Mouse (Mus musculus) thymus, adult 2 months (tissue): ENCODE measurements around the gene Pafah1b2. TPM values are rescaled to one million over a fixed set of nuclear protein-coding genes. Genes with fewer than 3 reads are reported as not detected.

ENCODE experiments used
- DNase-seq: peaks from one replicate; pipeline ENCODE4 v3.0.0; 2021
- H3K27ac ChIP-seq: fragments of 200-500 bp; 2 replicates; pipeline ENCODE4 v1.5.1; 2012; ENCODE audit warnings: low read length, control low read depth; ENCODE audit not compliant: control insufficient read depth, insufficient read depth
- H3K27me3 ChIP-seq: fragments of 200-500 bp; 2 replicates; pipeline ENCODE4 v1.6.1; 2012; ENCODE audit warnings: mild to moderate bottlenecking, low read length, moderate library complexity, mixed read lengths; ENCODE audit not compliant: control insufficient read depth, insufficient read depth
- H3K36me3 ChIP-seq: fragments of 200-500 bp; 2 replicates; pipeline ENCODE4 v1.6.1; 2012; ENCODE audit warnings: mild to moderate bottlenecking, low read length, moderate library complexity; ENCODE audit not compliant: control insufficient read depth, insufficient read depth
- H3K4me1 ChIP-seq: fragments of 200-500 bp; replicated peaks from 2 replicates; pipeline ENCODE4 v1.6.1; 2012; ENCODE audit warnings: low read length; ENCODE audit not compliant: control insufficient read depth, insufficient read depth
- H3K4me3 ChIP-seq: fragments of 200-500 bp; 2 replicates; pipeline ENCODE4 v1.5.1; 2012; ENCODE audit warnings: mild to moderate bottlenecking, low read length, control low read depth, moderate library complexity; ENCODE audit not compliant: control insufficient read depth, insufficient read depth
- CTCF ChIP-seq: fragments of 200-500 bp; IDR thresholded peaks from 2 replicates; pipeline ENCODE4 v1.5.1; 2012; ENCODE audit warnings: mild to moderate bottlenecking, control low read depth, low read length, moderate library complexity, borderline replicate concordance; ENCODE audit not compliant: control insufficient read depth, poor library complexity, insufficient read depth; ENCODE audit errors: extremely low read depth
- POLR2A ChIP-seq: fragments of 200-500 bp; IDR thresholded peaks from 2 replicates; pipeline ENCODE4 v1.6.1; 2012; ENCODE audit warnings: mild to moderate bottlenecking, low read length, control low read depth, moderate library complexity; ENCODE audit not compliant: control insufficient read depth, poor library complexity, insufficient read depth; ENCODE audit errors: extremely low read depth
- WGBS: fragments of 180-500 bp; shearing (Covaris S2); methylation state at CpG from one replicate; pipeline ENCODE4 v1.1.7; 2018; 5-methylcytosine and 5-hydroxymethylcytosine counted together
- polyA plus RNA-seq: library from polyadenylated mRNA; depleted of rRNA; stranded (reverse); fragments of >200 nt; gene quantifications from 2 replicates; pipeline ENCODE4 v1.2.3, GENCODE M21; 2012

Pafah1b2 gene
- polyA plus RNA-seq, 1 experiment, result 24.4 TPM

GRCm38 (mm10) chr9:45939794-45940193 is 72.7 kb downstream of the Pafah1b2 start:
- Histone ChIP-seq H3K27me3 (no peaks in the 10 kb centered on the region), H3K27ac (no peak overlapping the region), H3K36me3 (peaks cover 33% of the 10 kb centered on the region), H3K4me3 (no peak overlapping the region), H3K4me1 (peaks cover 15% of the 10 kb centered on the region)
- TF ChIP-seq CTCF (no peak), POLR2A (no peak)
- WGBS, result 93% methylated on average over 6 of the region's 6 CpGs
- no peak for DNase-seq

GRCm38 (mm10) chr9:45938952-45939637 is 73.4 kb downstream of the Pafah1b2 start:
- no peak for TF ChIP-seq CTCF
- TF ChIP-seq POLR2A, result no peak
- Histone ChIP-seq H3K4me1 (peaks cover 11% of the 10 kb centered on the region), H3K36me3 (peaks cover 33% of the 10 kb centered on the region), H3K27me3 (no peaks in the 10 kb centered on the region), H3K27ac (no peak overlapping the region), H3K4me3 (no peak overlapping the region)
- DNase-seq, result no peak
- WGBS, result 79% methylated on average over 15 of the region's 15 CpGs

- Histone ChIP-seq H3K27me3 (no peaks in the 10 kb centered on the region), H3K36me3 (peaks cover 28% of the 10 kb centered on the region), H3K4me1 (peaks cover 9% of the 10 kb centered on the region), H3K27ac (no peak overlapping the region), H3K4me3 (no peak overlapping the region)
- TF ChIP-seq POLR2A (no peak), CTCF (no peak)
- no peak for DNase-seq
- WGBS, result 94% methylated on average over 8 of the region's 8 CpGs
Observed at GRCm38 (mm10) chr9:45938088-45938487, 74.4 kb downstream of the Pafah1b2 start.

- Histone ChIP-seq H3K4me3 (no peak overlapping the region), H3K27ac (no peak overlapping the region), H3K36me3 (peaks cover 16% of the 10 kb centered on the region), H3K27me3 (no peaks in the 10 kb centered on the region), H3K4me1 (peaks cover 16% of the 10 kb centered on the region)
- TF ChIP-seq POLR2A (no peak), CTCF (no peak)
- 48% methylated on average over 3 of the region's 3 CpGs for WGBS
- DNase-seq, result peak; percentile 62
Observed at GRCm38 (mm10) chr9:45936883-45937282, 75.6 kb downstream of the Pafah1b2 start.

GRCm38 (mm10) chr9:45935628-45936210 is 76.8 kb downstream of the Pafah1b2 start, which contains the start of gene Tagln:
Gene Tagln (minus strand): TSS chr9:45936058.
- Histone ChIP-seq H3K27ac (no peak within 1 kb of the TSS), H3K27me3 (no peaks in the 10 kb centered on the region), H3K4me3 (no peak within 1 kb of the TSS), H3K36me3 (peaks cover 9% of the 10 kb centered on the region; the same call in 1 of the 2 replicates), H3K4me1 (peaks cover 16% of the 10 kb centered on the region)
- no peak for DNase-seq
- 81% methylated on average over 21 of the region's 21 CpGs for WGBS
- TF ChIP-seq POLR2A, result no peak
- no peak for TF ChIP-seq CTCF

- TF ChIP-seq POLR2A (no peak), CTCF (no peak)
- peaks cover 16% of the 10 kb centered on the region for H3K4me1 ChIP-seq
- no peak overlapping the region for H3K27ac ChIP-seq
- 55% methylated on average over 11 of the region's 11 CpGs for WGBS
- no peak for DNase-seq
- no peak overlapping the region for H3K4me3 ChIP-seq
- H3K27me3 ChIP-seq, result no peaks in the 10 kb centered on the region
- peaks cover 18% of the 10 kb centered on the region for H3K36me3 ChIP-seq
Observed at GRCm38 (mm10) chr9:45932571-45933415, 79.7 kb downstream of the Pafah1b2 start.
